Mouse (Mus musculus) lung, adult 2 months (tissue): Measurements from ENCODE around the gene Muc16. TPM values are rescaled to one million over a fixed set of nuclear protein-coding genes. Genes with fewer than 3 reads are reported as not detected.
A peak's percentile ranks its signal among the peaks of the same experiment; 100 is the strongest.

Source experiments
- DNase-seq: peaks from one replicate; pipeline ENCODE4 v3.0.0; 2022
- H3K4me1 ChIP-seq: fragments of 200-500 bp; 2 replicates; pipeline ENCODE4 v1.6.1; 2011; ENCODE audit warnings: low read length; ENCODE audit not compliant: control insufficient read depth, insufficient read depth
- H3K4me3 ChIP-seq: fragments of 200-500 bp; replicated peaks from 2 replicates; pipeline ENCODE3; 2011; ENCODE audit warnings: low read depth, mild to moderate bottlenecking, control low read depth, low read length; ENCODE audit errors: extremely low read depth
- CTCF ChIP-seq: fragments of 200-500 bp; IDR thresholded peaks from 2 replicates; pipeline ENCODE4 v1.5.1; 2011; ENCODE audit warnings: mild to moderate bottlenecking, low read length, control low read depth; ENCODE audit not compliant: insufficient read depth
- POLR2A ChIP-seq: fragments of 200-500 bp; IDR thresholded peaks from 2 replicates; pipeline ENCODE4 v1.6.1; 2011; ENCODE audit warnings: low read depth, mild to moderate bottlenecking, control low read depth, low read length, borderline replicate concordance; ENCODE audit errors: extremely low read depth
- WGBS: fragments of 180-500 bp; shearing (Covaris S2); methylation state at CpG from one replicate; pipeline ENCODE4 v1.1.7; 2018; 5-methylcytosine and 5-hydroxymethylcytosine counted together
- polyA plus RNA-seq: library from polyadenylated mRNA; depleted of rRNA; stranded (reverse); fragments of >200 nt; gene quantifications from 2 replicates; pipeline ENCODE4 v1.2.3, GENCODE M21; 2012; rRNA removed

Muc16 gene
- polyA plus RNA-seq = 4.4 and 5.0 TPM in 2 replicates

GRCm38 (mm10) chr9:18674480-18675154 is at the start of gene Muc16:
TSS of gene Muc16 (minus strand) at chr9:18674530.
- WGBS = 71% methylated on average over 4 of the region's 4 CpGs
- Histone ChIP-seq H3K4me3 (no peak within 1 kb of the TSS), H3K4me1 (no peaks in the 10 kb centered on the region)
- no peak for TF ChIP-seq POLR2A
- no peak for TF ChIP-seq CTCF
- no peak for DNase-seq

- 32% methylated on average over 4 of the region's 4 CpGs for WGBS
- no peaks in the 10 kb centered on the region for H3K4me1 ChIP-seq
- TF ChIP-seq POLR2A = no peak
- H3K4me3 ChIP-seq = no peak overlapping the region
- DNase-seq = no peak
Observed at GRCm38 (mm10) chr9:18722712-18723099, 48.4 kb upstream of the Muc16 start.

GRCm38 (mm10) chr9:18721931-18722711 is 47.8 kb upstream of the Muc16 start:
- H3K4me3 ChIP-seq = no peak overlapping the region
- WGBS = 21% methylated on average over 6 of the region's 6 CpGs
- no peaks in the 10 kb centered on the region for H3K4me1 ChIP-seq
- TF ChIP-seq POLR2A (no peak), CTCF (no peak)
- no peak for DNase-seq

GRCm38 (mm10) chr9:18721011-18721410 is 46.7 kb upstream of the Muc16 start:
- DNase-seq = no peak
- Histone ChIP-seq H3K4me3 (no peak overlapping the region), H3K4me1 (no peaks in the 10 kb centered on the region)
- TF ChIP-seq CTCF = no peak
- no peak for TF ChIP-seq POLR2A
- 34% methylated on average over 2 of the region's 2 CpGs for WGBS

GRCm38 (mm10) chr9:18705628-18706027 is 31.3 kb upstream of the Muc16 start:
- no peak for DNase-seq
- no peak for TF ChIP-seq CTCF
- TF ChIP-seq POLR2A = no peak
- Histone ChIP-seq H3K4me1 (no peaks in the 10 kb centered on the region), H3K4me3 (no peak overlapping the region)

GRCm38 (mm10) chr9:18598366-18598765 is 76.0 kb downstream of the Muc16 start:
- TF ChIP-seq POLR2A = no peak
- no peak for DNase-seq
- 70% methylated on average over 2 of the region's 2 CpGs for WGBS
- no peaks in the 10 kb centered on the region for H3K4me1 ChIP-seq
- H3K4me3 ChIP-seq = no peak overlapping the region

- 52% methylated on average over 2 of the region's 2 CpGs for WGBS
- no peak overlapping the region for H3K4me3 ChIP-seq
- H3K4me1 ChIP-seq = no peaks in the 10 kb centered on the region
- no peak for TF ChIP-seq POLR2A
- no peak for DNase-seq
Observed at GRCm38 (mm10) chr9:18508098-18508497, 166.2 kb downstream of the Muc16 start.

GRCm38 (mm10) chr9:18478168-18478567 is 196.2 kb downstream of the Muc16 start, which contains the start of the genes Zfp558 and Mbd3l1:
TSS of gene Zfp558 (minus strand) at chr9:18478268.
TSS of gene Mbd3l1 (plus strand) at chr9:18478359.
- WGBS = 65% methylated on average over 3 of the region's 3 CpGs
- H3K4me3 ChIP-seq = no peak within 1 kb of the TSS
- no peak for TF ChIP-seq POLR2A
- no peak for TF ChIP-seq CTCF

GRCm38 (mm10) chr9:18473324-18474128 is 200.8 kb downstream of the Muc16 start:
- peak overlapping the region; percentile 48 for H3K4me3 ChIP-seq
- TF ChIP-seq POLR2A (peak; percentile 33; the same call in 1 of the 2 replicates), CTCF (no peak)
- peak; percentile 60 for DNase-seq
- no peaks in the 10 kb centered on the region for H3K4me1 ChIP-seq
- WGBS = 3% methylated on average over 39 of the region's 39 CpGs

More at GRCm38 (mm10) chr9:18478168-18478567, 196.2 kb downstream of the Muc16 start, which contains the start of the genes Zfp558 and Mbd3l1:
- no peak for DNase-seq
- H3K4me1 ChIP-seq = no peaks in the 10 kb centered on the region

GRCm38 (mm10) chr9:18468005-18468404 is 206.3 kb downstream of the Muc16 start:
- no peak for DNase-seq
- WGBS = 81% methylated on average over 3 of the region's 3 CpGs
- TF ChIP-seq POLR2A (no peak), CTCF (no peak)
- no peak overlapping the region for H3K4me3 ChIP-seq
- H3K4me1 ChIP-seq = no peaks in the 10 kb centered on the region
